Mouse (Mus musculus) stomach, embryonic 14.5 days (tissue): ENCODE results near the gene Dpf3. TPM values are rescaled to one million over a fixed set of nuclear protein-coding genes. Genes with fewer than 3 reads are reported as not detected.
A peak's percentile ranks its signal among the peaks of the same experiment; 100 is the strongest.

Source experiments
- ATAC-seq: fragments of 200-750 bp; cut with Nextera tagmentation; 2 replicates; pipeline ENCODE4 v1.8.0; 2017; ENCODE audit warnings: low read depth, moderate TSS enrichment; ENCODE audit not compliant: insufficient number of reproducible peaks, insufficient read depth, low FRiP score
- H3K27ac ChIP-seq: fragments of 300-500 bp; sonication (generic); 2 replicates; pipeline ENCODE4 v1.5.1; 2014; ENCODE audit warnings: mild to moderate bottlenecking, low read length, moderate library complexity, mixed read lengths
- H3K27me3 ChIP-seq: fragments of 300-500 bp; sonication (generic); 2 replicates; pipeline ENCODE4 v1.6.1; 2014; ENCODE audit warnings: low read length, control low read depth, mixed read lengths; ENCODE audit not compliant: control insufficient read depth, insufficient read depth
- H3K36me3 ChIP-seq: fragments of 300-500 bp; sonication (generic); 2 replicates; pipeline ENCODE4 v1.6.1; 2014; ENCODE audit warnings: mild to moderate bottlenecking, control low read depth, low read length, moderate library complexity, mixed read lengths; ENCODE audit not compliant: control insufficient read depth, insufficient read depth
- H3K4me1 ChIP-seq: fragments of 300-500 bp; sonication (generic); 2 replicates; pipeline ENCODE4 v1.6.1; 2014; ENCODE audit warnings: low read length, control low read depth, mixed read lengths; ENCODE audit not compliant: control insufficient read depth, insufficient read depth
- H3K4me2 ChIP-seq: fragments of 300-500 bp; sonication (generic); replicated peaks from 2 replicates; pipeline ENCODE4 v1.6.1; 2014; ENCODE audit warnings: low read depth, low read length, control low read depth
- H3K4me3 ChIP-seq: fragments of 300-500 bp; sonication (generic); 2 replicates; pipeline ENCODE4 v1.5.1; 2014; ENCODE audit warnings: low read depth, low read length, control low read depth
- H3K9ac ChIP-seq: fragments of 300-500 bp; sonication (generic); replicated peaks from 2 replicates; pipeline ENCODE4 v1.6.1; 2014; ENCODE audit warnings: low read depth, mild to moderate bottlenecking, control low read depth, low read length, moderate library complexity, mixed read lengths
- H3K9me3 ChIP-seq: fragments of 300-500 bp; sonication (generic); 2 replicates; pipeline ENCODE4 v1.6.1; 2016; ENCODE audit warnings: low read depth, low read length, control low read depth; ENCODE audit not compliant: control insufficient read depth
- WGBS: fragments of 180-500 bp; shearing (Covaris S2); extraction: QIAGEN DNeasy Blood & Tissue Kit; methylation state at CpG from one replicate; pipeline ENCODE4 v1.1.7; 2014; 5-methylcytosine and 5-hydroxymethylcytosine counted together
- polyA plus RNA-seq: library from polyadenylated mRNA; unstranded; fragments of >200 nt; fragmentation: Nextera tagmentation; extraction: Ambion mirVana; gene quantifications from 2 replicates; pipeline ENCODE4 v1.2.1, GENCODE M21; 2014

Gene Dpf3
- 4.1 and 6.4 TPM in 2 replicates for polyA plus RNA-seq

- H3K27me3 ChIP-seq = 0 out of 2 replicates have a peak, but pooled peaks cover 8% of the 10 kb centered on the region
- peak within 1 kb of the TSS; percentile 51 for H3K4me3 ChIP-seq
- peak within 1 kb of the TSS; percentile 99 for H3K4me2 ChIP-seq
- peak; percentile 97 for ATAC-seq
- WGBS = under 1% methylated on average over 31 of the region's 31 CpGs
- H3K9me3 ChIP-seq = no peaks in the 10 kb centered on the region
- no peaks in the 10 kb centered on the region; the same call in 1 of the 2 replicates for H3K4me1 ChIP-seq
- peak within 1 kb of the TSS; percentile 8; the same call in 1 of the 2 replicates for H3K27ac ChIP-seq
- no peaks in the 10 kb centered on the region for H3K36me3 ChIP-seq
- peak within 1 kb of the TSS; percentile 39 for H3K9ac ChIP-seq
Observed at GRCm38 (mm10) chr12:83487476-83487991, at the start of gene Dpf3. Gene Dpf3 (minus strand): TSS chr12:83487716.

GRCm38 (mm10) chr12:83536039-83536438 lies 48.5 kb upstream of the Dpf3 start:
- Histone ChIP-seq H3K4me3 (no peak overlapping the region), H3K9ac (no peak overlapping the region), H3K27me3 (no peaks in the 10 kb centered on the region), H3K4me2 (no peak overlapping the region), H3K9me3 (no peaks in the 10 kb centered on the region), H3K36me3 (peaks cover 28% of the 10 kb centered on the region), H3K4me1 (no peaks in the 10 kb centered on the region), H3K27ac (no peak overlapping the region)
- 40% methylated on average over 9 of the region's 9 CpGs for WGBS
- no peak; the same call in 1 of the 2 replicates for ATAC-seq

- Histone ChIP-seq H3K9me3 (no peaks in the 10 kb centered on the region), H3K9ac (no peak overlapping the region), H3K4me3 (no peak overlapping the region), H3K27ac (no peak overlapping the region), H3K27me3 (no peaks in the 10 kb centered on the region), H3K36me3 (peaks cover 25% of the 10 kb centered on the region), H3K4me1 (no peaks in the 10 kb centered on the region), H3K4me2 (no peak overlapping the region)
- ATAC-seq = no peak
- 79% methylated on average over 11 of the region's 11 CpGs for WGBS
Observed at GRCm38 (mm10) chr12:83535428-83535827, 47.9 kb upstream of the Dpf3 start.

- 78% methylated on average over 3 of the region's 3 CpGs for WGBS
Observed at GRCm38 (mm10) chr12:83534190-83534589, 46.7 kb upstream of the Dpf3 start.

GRCm38 (mm10) chr12:83532966-83533365 lies 45.5 kb upstream of the Dpf3 start:
- WGBS = 86% methylated on average over 3 of the region's 3 CpGs
- ATAC-seq = no peak
- Histone ChIP-seq H3K4me1 (no peaks in the 10 kb centered on the region), H3K27ac (no peak overlapping the region), H3K27me3 (no peaks in the 10 kb centered on the region), H3K36me3 (peaks cover 23% of the 10 kb centered on the region), H3K9me3 (no peaks in the 10 kb centered on the region), H3K4me3 (no peak overlapping the region), H3K9ac (no peak overlapping the region), H3K4me2 (no peak overlapping the region)

More at GRCm38 (mm10) chr12:83534190-83534589, 46.7 kb upstream of the Dpf3 start:
- Histone ChIP-seq H3K4me2 (no peak overlapping the region), H3K4me3 (no peak overlapping the region), H3K36me3 (peaks cover 23% of the 10 kb centered on the region), H3K27ac (no peak overlapping the region), H3K9ac (no peak overlapping the region), H3K27me3 (no peaks in the 10 kb centered on the region), H3K9me3 (no peaks in the 10 kb centered on the region), H3K4me1 (no peaks in the 10 kb centered on the region)
- ATAC-seq = no peak

- Histone ChIP-seq H3K4me1 (no peaks in the 10 kb centered on the region), H3K36me3 (peaks cover 19% of the 10 kb centered on the region), H3K4me2 (no peak overlapping the region), H3K9ac (no peak overlapping the region), H3K27me3 (no peaks in the 10 kb centered on the region), H3K4me3 (no peak overlapping the region), H3K27ac (no peak overlapping the region), H3K9me3 (no peaks in the 10 kb centered on the region)
- 87% methylated on average over 6 of the region's 6 CpGs for WGBS
- no peak for ATAC-seq
Observed at GRCm38 (mm10) chr12:83531992-83532391, 44.5 kb upstream of the Dpf3 start.

GRCm38 (mm10) chr12:83528665-83529064 lies 41.1 kb upstream of the Dpf3 start:
- H3K36me3 ChIP-seq = peaks cover 6% of the 10 kb centered on the region; the same call in 1 of the 2 replicates
- no peak overlapping the region for H3K27ac ChIP-seq
- no peaks in the 10 kb centered on the region for H3K27me3 ChIP-seq
- no peak for ATAC-seq
- no peak overlapping the region for H3K9ac ChIP-seq
- no peak overlapping the region for H3K4me2 ChIP-seq
- H3K9me3 ChIP-seq = no peaks in the 10 kb centered on the region
- H3K4me1 ChIP-seq = no peaks in the 10 kb centered on the region
- WGBS = 88% methylated on average over 5 of the region's 5 CpGs
- no peak overlapping the region for H3K4me3 ChIP-seq

GRCm38 (mm10) chr12:83527816-83528215 lies 40.3 kb upstream of the Dpf3 start:
- no peaks in the 10 kb centered on the region for H3K9me3 ChIP-seq
- no peak overlapping the region for H3K4me2 ChIP-seq
- no peak overlapping the region for H3K27ac ChIP-seq
- no peak for ATAC-seq
- no peak overlapping the region for H3K9ac ChIP-seq
- H3K36me3 ChIP-seq = peaks cover 6% of the 10 kb centered on the region; the same call in 1 of the 2 replicates
- no peaks in the 10 kb centered on the region for H3K27me3 ChIP-seq
- no peaks in the 10 kb centered on the region for H3K4me1 ChIP-seq
- no peak overlapping the region for H3K4me3 ChIP-seq
- WGBS = 59% methylated on average over 6 of the region's 6 CpGs
